Mouse (Mus musculus): ENCODE results near the gene D130040H23Rik. TPM values are rescaled to one million over a fixed set of nuclear protein-coding genes. Genes with fewer than 3 reads are reported as not detected.

The D130040H23Rik gene
- 10 to 100 TPM; 39.1 to 52.0 TPM for total RNA-seq (2023)

GRCm38 (mm10) chr8:69270386-69271202 is at the start of gene D130040H23Rik:
Gene D130040H23Rik (plus strand): TSS chr8:69271080.

Other genes with a start within 250 kb of the D130040H23Rik start
- gene Zfp930, start 62.0 kb upstream of the D130040H23Rik start, total RNA-seq (2023) = 10 to 100 TPM; 18.1 to 20.6 TPM
- gene Gm9495, start 182.5 kb downstream of the D130040H23Rik start, total RNA-seq (2023) = not detected